29 mouse cellular contexts compared by ENCODE assay signal in genomic region chr2:71714416-71714815, GRCm38 (mm10).
"Had no signal": no experiment of that assay in that cellular context is flagged by ENCODE, and none has a peak within 500 bp of the region (broad histone marks: within the 10 kb centered on the region; RNA-seq: fewer than 3 reads in every experiment).

No protein-coding gene starts in this region.

- H3K4me3 ChIP-seq: heart, embryonic 12.5 days; heart, embryonic 13.5 days; heart, embryonic 15.5 days; hindbrain, embryonic 10.5 days; hindbrain, embryonic 12.5 days; hindbrain, embryonic 13.5 days; hindbrain, embryonic 15.5 days; intestine, embryonic 15.5 days; kidney, embryonic 15.5 days; layer of hippocampus, adult 2 months; left cerebral cortex, adult 2 months had no signal

- H3K27ac ChIP-seq: heart, embryonic 13.5 days; heart, embryonic 15.5 days; hindbrain, embryonic 10.5 days; hindbrain, embryonic 12.5 days; hindbrain, embryonic 13.5 days; hindbrain, embryonic 14.5 days; hindbrain, embryonic 15.5 days; hindbrain, postnatal 0 days; intestine, embryonic 15.5 days; kidney, embryonic 15.5 days; kidney, postnatal 0 days; layer of hippocampus, adult 2 months; left cerebral cortex, adult 2 months had no signal

- H3K27me3 ChIP-seq: heart, embryonic 12.5 days; heart, embryonic 13.5 days; heart, embryonic 15.5 days; hindbrain, embryonic 12.5 days; hindbrain, embryonic 13.5 days; hindbrain, embryonic 15.5 days; intestine, embryonic 15.5 days had no signal

- DNase-seq: heart, postnatal 10 days; heart, postnatal 14 days; heart, postnatal 36 days; heart, postnatal 4 days; kidney, adult 11 months; kidney, adult 18-20 months; kidney, adult 2 months; kidney, adult 8-10 months; kidney, adult 9 months; kidney, postnatal 10 days; kidney, postnatal 14 days; kidney, postnatal 36 days; kidney, postnatal 4 days; layer of hippocampus, adult 9-11 months; layer of hippocampus, postnatal 36 days had no signal

- H3K36me3 ChIP-seq: heart, embryonic 12.5 days; heart, embryonic 13.5 days; heart, embryonic 15.5 days; hindbrain, embryonic 10.5 days; hindbrain, embryonic 12.5 days; hindbrain, embryonic 13.5 days; hindbrain, embryonic 15.5 days; intestine, embryonic 15.5 days; kidney, embryonic 15.5 days had no signal
